Mouse (Mus musculus) mouse embryonic stem cell (cell line): ENCODE data around the gene Rnf212b.

Source experiments
- in situ Hi-C, 2 experiments: fragments of 300-500 bp; cut with MboI; formaldehyde crosslinking; loops; 1 replicate in 1 of 2; 3 replicates in 1 of 2; pipeline ENCODE4 v1.14.3; 2019 to 2020; ENCODE audit warnings: low sequenced_read_pairs in 2 of 2, low pct_unique_long_range_greater_than_20kb in 1 of 2, mixed read lengths in 1 of 2; ENCODE audit not compliant: unreplicated experiment in 1 of 2

Gene Rnf212b

DNA sequence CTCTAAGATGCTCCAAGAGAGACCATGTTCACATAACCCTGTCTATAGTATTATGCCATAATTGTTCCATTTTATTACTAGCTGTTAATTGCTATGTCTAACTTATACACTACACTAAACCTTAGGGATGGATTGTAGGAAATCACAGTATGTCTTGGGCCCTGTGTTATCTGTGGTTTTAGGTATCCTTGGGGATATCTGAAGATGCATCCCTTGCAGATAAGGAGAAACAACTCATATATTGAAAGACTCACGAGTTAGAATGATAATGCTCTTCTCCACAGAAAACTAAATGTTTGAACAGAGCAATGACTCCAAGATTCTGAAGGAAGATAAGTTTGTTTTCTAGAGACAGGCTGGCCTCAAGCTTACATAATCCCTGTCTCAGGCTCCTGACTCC lies 20.6 kb upstream of the Rnf212b start:
- in situ Hi-C loops: no loop called here

DNA sequence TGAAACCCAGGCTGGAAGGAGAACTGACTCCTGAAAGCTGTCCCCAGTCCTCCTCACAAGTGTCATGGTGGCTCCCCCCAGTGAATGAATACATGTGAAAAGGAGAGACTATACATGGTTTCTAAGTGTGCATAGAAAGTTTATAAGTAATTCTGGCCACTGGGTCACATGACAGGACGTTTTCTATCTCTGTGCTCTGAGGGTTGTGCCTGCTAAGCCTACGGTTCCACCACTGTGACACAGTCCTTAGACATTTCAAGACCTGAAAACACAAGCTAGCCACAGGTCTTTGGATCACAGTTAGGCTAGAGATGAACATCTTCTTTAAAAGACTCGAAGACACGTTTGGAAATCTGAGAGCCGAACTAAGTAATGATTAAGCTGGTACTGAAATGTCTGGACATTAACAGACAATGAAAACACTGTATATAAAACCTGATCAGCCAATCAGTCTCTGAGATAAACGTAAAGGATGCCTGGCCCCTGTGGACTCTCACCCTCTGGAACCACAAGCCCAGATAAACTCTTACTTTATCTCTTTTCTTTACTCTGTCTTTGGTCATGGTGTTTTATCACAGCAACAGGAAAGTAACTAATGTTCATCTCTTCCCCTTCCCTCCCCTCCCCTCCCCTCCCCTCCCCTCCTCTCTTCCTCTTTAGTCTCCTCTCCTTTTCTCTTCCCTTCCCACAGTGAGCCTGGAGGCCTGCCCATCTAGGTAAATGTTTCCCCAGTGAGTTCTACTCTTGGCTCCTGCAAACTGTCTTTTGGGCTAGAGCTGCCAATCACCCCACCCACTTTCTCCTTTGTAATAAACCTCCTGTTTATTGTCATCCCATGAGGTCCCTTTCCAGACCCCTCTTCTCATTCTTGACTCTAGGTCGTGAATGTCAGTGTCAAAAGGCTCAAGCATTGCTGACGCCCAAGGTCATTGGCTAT lies 19.8 kb upstream of the Rnf212b start:
- in situ Hi-C loops: no loop called here

DNA sequence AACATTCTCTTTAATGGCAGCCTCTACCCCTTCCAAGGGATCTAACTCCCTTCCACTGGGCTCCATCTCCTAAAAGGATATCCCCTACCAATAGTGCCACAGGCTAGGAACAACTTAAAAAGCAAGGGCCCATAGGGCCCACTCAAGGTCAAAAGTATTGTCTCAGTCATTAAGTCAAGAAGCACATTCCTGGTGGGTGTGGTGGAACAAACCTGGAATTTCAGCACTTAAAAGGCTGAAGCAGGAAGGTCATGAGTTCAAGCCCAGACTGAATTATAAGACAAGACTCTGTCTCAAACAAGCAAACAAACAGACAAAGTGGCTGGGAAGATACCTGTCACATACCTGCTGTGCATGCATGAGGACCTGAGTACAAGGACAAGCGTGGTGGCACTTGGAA lies 18.0 kb upstream of the Rnf212b start:
- in situ Hi-C loops: no loop called here

- in situ Hi-C loops: no loop called here
Observed at GRCm38 (mm10) chr14:54796760-54797159, 17.2 kb upstream of the Rnf212b start.

GRCm38 (mm10) chr14:54799686-54800085 lies 14.3 kb upstream of the Rnf212b start:
- in situ Hi-C loops: loop anchor here in 1 of 2 experiments (25.0 kb wide), 1 partner anchor 87 kb away; the partner anchor contains the start of gene Cebpe

GRCm38 (mm10) chr14:54802428-54802827 lies 11.5 kb upstream of the Rnf212b start:
- in situ Hi-C loops: loop anchor here in 1 of 2 experiments (25.0 kb wide), 1 partner anchor 90 kb away; the partner anchor contains the start of gene Cebpe

GRCm38 (mm10) chr14:54806124-54806523 lies 7.8 kb upstream of the Rnf212b start:
- in situ Hi-C loops: loop anchor here in 1 of 2 experiments (25.0 kb wide), 1 partner anchor 94 kb away; the partner anchor contains the start of gene Cebpe

- in situ Hi-C loops: loop anchor here in 1 of 2 experiments (25.0 kb wide), 1 partner anchor 97 kb away; the partner anchor contains the start of gene Cebpe
Observed at GRCm38 (mm10) chr14:54808718-54809667, 4.9 kb upstream of the Rnf212b start.

DNA sequence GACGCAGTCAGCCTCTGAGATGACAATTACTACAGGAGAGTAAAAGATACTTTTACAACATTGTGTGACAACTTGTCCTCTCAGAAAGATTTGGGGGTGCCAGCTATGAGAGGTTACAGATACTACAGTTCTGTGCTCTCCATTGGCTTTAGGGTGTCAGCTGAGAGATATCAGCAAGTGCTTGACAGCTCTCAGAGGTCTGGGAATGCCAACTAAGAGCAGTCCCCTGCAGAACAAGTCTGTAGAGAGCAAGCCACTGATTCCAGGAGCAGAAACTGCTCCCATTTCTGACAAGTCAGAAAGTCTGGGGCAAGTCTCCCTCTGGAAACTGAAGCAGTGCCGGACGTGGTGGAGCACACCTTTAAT lies 4.3 kb upstream of the Rnf212b start:
- in situ Hi-C loops: loop anchor here in 1 of 2 experiments (25.0 kb wide), 1 partner anchor 97 kb away; the partner anchor contains the start of gene Cebpe

- in situ Hi-C loops: loop anchor here in 1 of 2 experiments (25.0 kb wide), 1 partner anchor 103 kb away; the partner anchor contains the start of gene Cebpe
Observed at GRCm38 (mm10) chr14:54815737-54816136, 1.8 kb downstream of the Rnf212b start.

GRCm38 (mm10) chr14:54817791-54818190 lies 3.9 kb downstream of the Rnf212b start:
- in situ Hi-C loops: loop anchor here in 1 of 2 experiments (25.0 kb wide), 1 partner anchor 105 kb away; the partner anchor contains the start of gene Cebpe

DNA sequence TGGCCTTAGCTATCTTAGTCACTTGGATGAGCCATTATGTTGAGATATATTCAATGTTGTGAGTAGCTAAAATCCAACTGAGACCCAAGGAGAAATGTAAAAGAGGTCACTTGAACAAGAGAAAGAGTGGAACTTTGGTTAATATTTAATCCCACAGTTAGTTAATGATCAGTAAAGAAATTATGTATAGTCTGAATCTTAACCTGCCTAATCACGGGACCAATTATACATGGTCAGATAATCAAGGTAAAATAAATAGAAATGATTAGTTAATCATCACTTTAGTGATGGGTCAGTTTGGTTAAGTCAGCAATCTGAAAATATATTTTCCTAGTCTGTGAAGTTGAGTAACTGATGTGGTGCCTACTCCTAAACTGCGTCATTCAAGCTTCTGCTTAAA lies 8.4 kb downstream of the Rnf212b start:
- in situ Hi-C loops: loop anchor here (5.0 to 25.0 kb wide), 2 partner anchors 35 to 110 kb away; partner anchors contain the start of gene Cebpe (in 1 of the 2)

- in situ Hi-C loops: loop anchor here (5.0 to 25.0 kb wide), 2 partner anchors 36 to 111 kb away; partner anchors contain the start of gene Cebpe (in 1 of the 2)
Observed at GRCm38 (mm10) chr14:54823716-54824115, 9.8 kb downstream of the Rnf212b start.

- in situ Hi-C loops: no loop called here
Observed at GRCm38 (mm10) chr14:54843461-54843860, 29.5 kb downstream of the Rnf212b start.

- in situ Hi-C loops: no loop called here
Observed at GRCm38 (mm10) chr14:54855726-54856125, 41.8 kb downstream of the Rnf212b start.

GRCm38 (mm10) chr14:54856703-54857102 lies 42.8 kb downstream of the Rnf212b start:
- in situ Hi-C loops: no loop called here

DNA sequence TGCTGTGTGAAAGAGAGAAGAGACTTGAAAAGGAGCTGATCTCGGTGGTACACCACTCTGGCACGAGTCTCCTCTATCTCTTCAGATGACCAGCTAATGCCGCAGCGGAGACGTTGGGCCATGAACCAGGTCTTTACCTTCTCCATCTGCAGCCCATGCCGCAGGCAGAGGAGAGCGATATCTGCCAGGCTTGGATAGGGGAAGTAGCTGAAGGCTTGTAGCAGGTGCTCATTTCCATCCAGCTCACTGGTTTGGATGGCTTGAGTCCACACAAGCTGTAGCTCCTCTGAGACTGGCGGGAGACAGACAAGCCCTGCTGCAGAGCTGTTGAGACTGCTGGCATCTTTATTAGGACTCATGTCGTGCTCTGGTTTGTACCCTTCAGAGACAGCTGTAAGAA lies 44.0 kb downstream of the Rnf212b start:
- in situ Hi-C loops: no loop called here

DNA sequence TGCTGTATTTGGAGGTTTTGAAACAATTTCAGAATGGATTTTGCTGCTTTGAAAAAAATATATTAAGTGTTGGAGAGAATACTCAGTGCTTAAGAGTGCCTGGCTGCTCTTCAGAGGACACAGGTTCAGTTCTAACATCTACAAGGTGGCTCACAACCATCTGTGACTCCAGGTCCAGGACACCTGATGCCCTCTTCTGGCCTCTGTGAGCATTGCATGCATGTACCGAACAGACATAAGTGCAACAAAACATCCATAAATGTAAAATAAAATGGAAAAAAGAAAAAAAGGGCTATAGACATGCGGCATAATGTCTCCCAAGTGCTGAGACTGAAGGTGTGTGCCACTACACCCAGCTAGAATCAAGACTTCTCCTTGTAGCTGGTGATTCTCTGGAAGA lies 46.6 kb downstream of the Rnf212b start:
- in situ Hi-C loops: no loop called here
